15 mouse cellular contexts compared by ENCODE assay signal in the genomic region with DNA sequence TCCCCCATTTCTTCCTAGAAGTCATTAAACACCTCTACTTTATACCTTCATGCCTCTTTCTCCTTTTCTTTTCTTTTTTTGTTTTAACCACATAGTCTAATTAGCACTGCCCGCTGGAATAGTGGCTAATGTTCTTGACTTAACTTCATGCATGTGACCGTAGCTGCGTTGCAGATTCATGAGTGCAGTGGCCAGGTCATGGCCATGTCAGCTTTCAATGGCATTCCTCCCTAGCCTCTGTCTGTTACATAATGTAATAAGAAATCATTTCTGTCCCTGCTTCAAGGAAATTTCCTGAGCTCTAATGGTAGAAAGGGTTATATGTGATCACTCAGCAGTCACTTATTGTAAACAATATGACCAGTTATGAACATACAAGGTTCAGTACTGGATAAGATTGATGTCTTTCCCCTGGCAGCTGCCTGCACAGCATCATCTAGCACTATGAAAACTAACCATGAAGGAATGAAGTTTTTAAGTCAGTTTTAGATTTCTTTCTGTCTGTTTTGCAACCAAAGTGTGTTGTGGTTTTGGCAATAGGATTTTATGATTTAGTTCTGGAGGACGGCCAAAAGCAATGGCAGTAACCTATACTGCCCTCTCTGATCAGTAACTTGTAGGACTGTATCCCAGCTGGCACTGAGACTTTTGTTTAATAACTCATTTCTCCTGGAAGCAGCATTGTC.
DNase-seq lines count a peak whose midpoint lies in the region; ATAC-seq and TF ChIP-seq lines count a peak whose summit lies in the region.
"Had no signal": no experiment of that assay in that cellular context is flagged by ENCODE, and none has a peak within 500 bp of the region (broad histone marks: within the 10 kb centered on the region; RNA-seq: fewer than 3 reads in every experiment).

No protein-coding gene starts in this region.

- no peak for TF ChIP-seq EP300 in heart, adult 2 months (IDR thresholded peaks at IDR 0.05; ENCODE audit: insufficient read depth, low read depth, low read length)

- no peak for ATAC-seq in liver, embryonic 12.5 days
- ATAC-seq in embryonic facial prominence, embryonic 13.5 days (ENCODE audit: insufficient number of reproducible peaks, insufficient read depth, low FRiP score, low TSS enrichment, low read depth) = 0 out of 2 replicates have a peak, but pooled peaks have one; percentile 26
- no peak for ATAC-seq in stomach, embryonic 15.5 days (ENCODE audit: insufficient read depth, low FRiP score, low read depth)
- ATAC-seq in granulocyte monocyte progenitor cell, adult 5-6 weeks (replicated peaks; ENCODE audit: poor library complexity, severe bottlenecking) = no peak
- ATAC-seq: forebrain, postnatal 0 days had no signal

- H3K4me1 ChIP-seq in heart, adult 2 months (ENCODE audit: control insufficient read depth, insufficient read depth, low read length) = peaks cover 15% of the 10 kb centered on the region
- peaks cover 24% of the 10 kb centered on the region for H3K4me1 ChIP-seq in liver, adult 2 months (ENCODE audit: control insufficient read depth, insufficient read depth, low read length)
- peaks cover 14% of the 10 kb centered on the region for H3K4me1 ChIP-seq in liver, embryonic 12.5 days
- peaks cover 35% of the 10 kb centered on the region for H3K4me1 ChIP-seq in embryonic facial prominence, embryonic 13.5 days
- peaks cover 21% of the 10 kb centered on the region for H3K4me1 ChIP-seq in stomach, embryonic 15.5 days

- H3K9me3 ChIP-seq in liver, embryonic 12.5 days (replicated peaks) = no peaks in the 10 kb centered on the region
- no peaks in the 10 kb centered on the region for H3K9me3 ChIP-seq in embryonic facial prominence, embryonic 13.5 days
- H3K9me3 ChIP-seq in stomach, embryonic 15.5 days = no peaks in the 10 kb centered on the region
- H3K9me3 ChIP-seq: neural tube, embryonic 13.5 days had no signal

- H3K36me3 ChIP-seq in heart, adult 2 months (ENCODE audit: control insufficient read depth, insufficient read depth, low read length) = peaks cover 17% of the 10 kb centered on the region
- no peaks in the 10 kb centered on the region for H3K36me3 ChIP-seq in liver, adult 2 months (ENCODE audit: control insufficient read depth, insufficient read depth, low read length)
- H3K36me3 ChIP-seq in liver, embryonic 12.5 days = no peaks in the 10 kb centered on the region
- H3K36me3 ChIP-seq in embryonic facial prominence, embryonic 13.5 days = no peaks in the 10 kb centered on the region
- no peaks in the 10 kb centered on the region for H3K36me3 ChIP-seq in stomach, embryonic 15.5 days
- H3K36me3 ChIP-seq: neural tube, embryonic 13.5 days had no signal

- WGBS in heart, adult 2 months = 48% methylated on average over 4 of the region's 4 CpGs
- 25% methylated on average over 4 of the region's 4 CpGs for WGBS in liver, adult 2 months
- WGBS in liver, embryonic 12.5 days (ENCODE audit: insufficient replicate concordance) = 74% methylated on average over 4 of the region's 4 CpGs
- WGBS in embryonic facial prominence, embryonic 13.5 days = 66% methylated on average over 4 of the region's 4 CpGs
- WGBS in stomach, embryonic 15.5 days = 29% methylated on average over 4 of the region's 4 CpGs

- H3K27me3 ChIP-seq in heart, adult 2 months (ENCODE audit: control insufficient read depth, insufficient read depth, low read length) = no peaks in the 10 kb centered on the region
- H3K27me3 ChIP-seq in liver, adult 2 months (ENCODE audit: control insufficient read depth, insufficient read depth, low read length) = no peaks in the 10 kb centered on the region
- H3K27me3 ChIP-seq in liver, embryonic 12.5 days (replicated peaks) = no peaks in the 10 kb centered on the region
- no peaks in the 10 kb centered on the region for H3K27me3 ChIP-seq in embryonic facial prominence, embryonic 13.5 days
- H3K27me3 ChIP-seq in stomach, embryonic 15.5 days (replicated peaks) = no peaks in the 10 kb centered on the region
- H3K27me3 ChIP-seq: neural tube, embryonic 13.5 days had no signal

- TF ChIP-seq POLR2A in heart, adult 2 months (IDR thresholded peaks at IDR 0.05; ENCODE audit: insufficient read depth, low read depth, low read length) = no peak
- TF ChIP-seq POLR2A in liver, adult 2 months (IDR thresholded peaks at IDR 0.05; ENCODE audit: extremely low read depth, insufficient read depth, low read length) = no peak

- TF ChIP-seq CTCF in heart, adult 2 months (IDR thresholded peaks at IDR 0.05) = no peak
- no peak for TF ChIP-seq CTCF in liver, adult 2 months (IDR thresholded peaks at IDR 0.05; ENCODE audit: low read depth, low read length)

- H3K4me2 ChIP-seq in liver, embryonic 12.5 days = no peak overlapping the region
- no peak overlapping the region for H3K4me2 ChIP-seq in embryonic facial prominence, embryonic 13.5 days
- no peak overlapping the region for H3K4me2 ChIP-seq in stomach, embryonic 15.5 days
- H3K4me2 ChIP-seq: neural tube, embryonic 13.5 days had no signal

- no peak for DNase-seq in heart, adult 2 months
- DNase-seq in heart, adult 18-20 months = no peak
- DNase-seq in liver, adult 2 months (ENCODE audit: extremely low read depth, low read depth, low spot score) = peak; percentile 72
- no peak for DNase-seq in neural tube, embryonic 10.5 days (ENCODE audit: extremely low spot score, low spot score)
- DNase-seq: cerebellum, adult 11 months; forebrain, postnatal 0 days; lung, postnatal 4 days; midbrain, embryonic 14.5 days; right cerebral cortex, adult 18-20 months; thymus, postnatal 25 days had no signal

- no peak overlapping the region for H3K9ac ChIP-seq in heart, adult 2 months (ENCODE audit: low read depth, low read length)
- no peak overlapping the region for H3K9ac ChIP-seq in liver, adult 2 months (ENCODE audit: low read depth, low read length)
- H3K9ac ChIP-seq in liver, embryonic 12.5 days = no peak overlapping the region
- H3K9ac ChIP-seq in embryonic facial prominence, embryonic 13.5 days = no peak overlapping the region
- H3K9ac ChIP-seq in stomach, embryonic 15.5 days = no peak overlapping the region
- H3K9ac ChIP-seq: forebrain, postnatal 0 days; neural tube, embryonic 13.5 days had no signal

- intact Hi-C loops in heart, adult 2 months (cut with DNase I) = no loop called here

- peak overlapping the region; percentile 77 for H3K27ac ChIP-seq in heart, adult 2 months
- no peak overlapping the region for H3K27ac ChIP-seq in liver, adult 2 months (replicated peaks; ENCODE audit: insufficient read depth, low read depth, low read length)
- no peak overlapping the region for H3K27ac ChIP-seq in liver, embryonic 12.5 days
- H3K27ac ChIP-seq in embryonic facial prominence, embryonic 13.5 days = 0 out of 2 replicates have a peak overlapping the region, but pooled peaks have one; percentile 39
- peak overlapping the region; percentile 41; the same call in 1 of the 2 replicates for H3K27ac ChIP-seq in stomach, embryonic 15.5 days
- H3K27ac ChIP-seq: neural tube, embryonic 13.5 days had no signal

- peaks cover 2% of the 10 kb centered on the region for H3K79me2 ChIP-seq in heart, adult 2 months (replicated peaks; ENCODE audit: control insufficient read depth, insufficient read depth, low read length)
- peaks cover 29% of the 10 kb centered on the region; the same call in 1 of the 2 replicates for H3K79me2 ChIP-seq in liver, adult 2 months (ENCODE audit: control insufficient read depth, insufficient read depth, low read length)

- H3K4me3 ChIP-seq in heart, adult 2 months = no peak overlapping the region
- no peak overlapping the region for H3K4me3 ChIP-seq in liver, adult 2 months (ENCODE audit: insufficient read depth, low read depth, low read length)
- H3K4me3 ChIP-seq in liver, embryonic 12.5 days = no peak overlapping the region
- no peak overlapping the region for H3K4me3 ChIP-seq in embryonic facial prominence, embryonic 13.5 days
- H3K4me3 ChIP-seq in stomach, embryonic 15.5 days (replicated peaks) = no peak overlapping the region
- H3K4me3 ChIP-seq: neural tube, embryonic 13.5 days had no signal

Comparison
In these comparisons a context has a peak if more than half of its experiments do, and no peak if none do; other contexts are left out.
1. H3K27ac ChIP-seq: peak in heart, adult 2 months (single experiment), embryonic facial prominence, embryonic 13.5 days (single experiment) and stomach, embryonic 15.5 days (single experiment); none in liver, adult 2 months (single experiment) and liver, embryonic 12.5 days (single experiment).